Mouse (Mus musculus): Measurements from ENCODE around the gene Mapkap1. TPM values are rescaled to one million over a fixed set of nuclear protein-coding genes. Genes with fewer than 3 reads are reported as not detected.

Gene Mapkap1
- polyA plus RNA-seq, 1 experiment: 39.6 TPM

DNA sequence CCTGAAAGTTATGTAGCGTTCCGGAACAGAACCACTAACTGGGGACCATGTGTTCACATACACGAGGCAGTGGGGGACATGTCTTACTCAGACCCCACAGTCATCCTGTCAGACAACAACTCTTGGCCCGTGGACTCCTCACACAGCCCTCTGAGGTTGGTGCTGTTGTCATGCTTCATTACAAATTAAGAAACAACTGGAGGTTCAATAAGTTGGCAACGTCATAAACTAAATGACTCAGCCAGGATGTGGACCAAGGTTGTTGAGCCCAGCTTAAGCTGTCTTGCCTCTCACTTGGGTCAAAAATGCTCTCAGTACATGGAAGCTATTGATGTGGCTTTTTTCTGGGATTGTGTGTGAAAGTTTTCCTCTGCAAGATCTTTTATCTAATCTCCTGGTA, 153.6 kb downstream of the Mapkap1 start:
- no peaks in the 10 kb centered on the region for H3K79me2 ChIP-seq (ENCODE audit: control insufficient read depth, insufficient read depth)
- no peak overlapping the region for H3K4me2 ChIP-seq (ENCODE audit: low read depth)
- H3ac ChIP-seq (ENCODE audit: control insufficient read depth, insufficient read length): no peak overlapping the region
- H3K27me3 ChIP-seq (ENCODE audit: control insufficient read depth, insufficient read depth, insufficient read length): no peaks in the 10 kb centered on the region
- H3K36me3 ChIP-seq (ENCODE audit: control insufficient read depth, insufficient read depth): no peaks in the 10 kb centered on the region
- no peak overlapping the region for H3K4me3 ChIP-seq
- TF ChIP-seq MYOD1 (IDR thresholded peaks at IDR 0.05; ENCODE audit: control insufficient read depth in 1 of 3, insufficient read length in 2 of 3, low read depth in 2 of 3) (no peak), USF1 (IDR thresholded peaks at IDR 0.05; ENCODE audit: low read depth) (no peak), SRF (IDR thresholded peaks at IDR 0.05; ENCODE audit: control insufficient read depth, insufficient read length, low read depth) (no peak), POLR2A (IDR thresholded peaks at IDR 0.05; ENCODE audit: insufficient read length, low read depth) (no peak), TCF3 (IDR thresholded peaks at IDR 0.05; ENCODE audit: insufficient read length, low read depth) (no peak), E2F4 (IDR thresholded peaks at IDR 0.05; ENCODE audit: insufficient read depth) (no peak), TCF12 (IDR thresholded peaks at IDR 0.05; ENCODE audit: insufficient read depth, poor library complexity, severe bottlenecking) (no peak), MAX (IDR thresholded peaks at IDR 0.05; ENCODE audit: low read depth) (no peak), REST (IDR thresholded peaks at IDR 0.05; ENCODE audit: insufficient read depth, insufficient read length) (no peak), MYOG (IDR thresholded peaks at IDR 0.05; ENCODE audit: control insufficient read depth in 1 of 3, insufficient read depth in 1 of 3, insufficient read length in 2 of 3, low read depth in 2 of 3) (no peak), POLR2AphosphoS2 (IDR thresholded peaks at IDR 0.05; ENCODE audit: insufficient read length, low read depth) (no peak), CEBPB (IDR thresholded peaks at IDR 0.05; ENCODE audit: insufficient read depth, poor library complexity, severe bottlenecking) (no peak)

- Histone ChIP-seq H3ac (ENCODE audit: control insufficient read depth, insufficient read length) (no peak overlapping the region), H3K4me3 (no peak overlapping the region), H3K4me2 (ENCODE audit: low read depth) (no peak overlapping the region), H3K27me3 (ENCODE audit: control insufficient read depth, insufficient read depth, insufficient read length) (no peaks in the 10 kb centered on the region), H3K79me2 (ENCODE audit: control insufficient read depth, insufficient read depth) (no peaks in the 10 kb centered on the region), H3K36me3 (ENCODE audit: control insufficient read depth, insufficient read depth) (no peaks in the 10 kb centered on the region)
- TF ChIP-seq CEBPB (IDR thresholded peaks at IDR 0.05; ENCODE audit: insufficient read depth, poor library complexity, severe bottlenecking) (no peak), TCF12 (IDR thresholded peaks at IDR 0.05; ENCODE audit: insufficient read depth, poor library complexity, severe bottlenecking) (no peak), POLR2AphosphoS2 (IDR thresholded peaks at IDR 0.05; ENCODE audit: insufficient read length, low read depth) (no peak), USF1 (IDR thresholded peaks at IDR 0.05; ENCODE audit: low read depth) (no peak), MYOD1 (IDR thresholded peaks at IDR 0.05; ENCODE audit: control insufficient read depth in 1 of 3, insufficient read length in 2 of 3, low read depth in 2 of 3) (no peak)
Observed at GRCm38 (mm10) chr2:34563089-34563694, 156.6 kb downstream of the Mapkap1 start.

DNA sequence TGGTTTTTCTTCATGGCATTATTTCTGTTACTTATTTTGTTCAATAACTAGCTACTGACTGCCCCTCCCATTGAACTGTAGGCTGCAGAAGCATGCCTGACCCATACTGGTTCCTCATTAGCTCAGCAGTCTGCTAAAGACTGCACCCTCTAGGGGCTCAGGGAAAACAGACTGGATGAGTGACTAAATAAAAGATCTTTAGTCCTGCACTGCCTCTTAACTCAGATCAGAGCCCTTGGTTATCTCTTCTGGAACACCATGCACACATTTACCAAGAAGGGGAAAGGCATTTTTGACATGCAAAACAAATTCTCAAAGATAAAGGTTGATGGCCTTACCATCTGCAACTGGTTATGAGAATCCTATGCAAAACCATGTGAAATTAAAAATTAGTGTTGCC, 157.3 kb downstream of the Mapkap1 start:
- Histone ChIP-seq H3K27me3 (ENCODE audit: control insufficient read depth, insufficient read depth, insufficient read length) (no peaks in the 10 kb centered on the region), H3K36me3 (ENCODE audit: control insufficient read depth, insufficient read depth) (no peaks in the 10 kb centered on the region), H3ac (ENCODE audit: control insufficient read depth, insufficient read length) (no peak overlapping the region), H3K4me3 (no peak overlapping the region), H3K79me2 (ENCODE audit: control insufficient read depth, insufficient read depth) (no peaks in the 10 kb centered on the region), H3K4me2 (ENCODE audit: low read depth) (no peak overlapping the region)
- TF ChIP-seq E2F4 (IDR thresholded peaks at IDR 0.05; ENCODE audit: insufficient read depth): no peak
- no peak for TF ChIP-seq MAX (IDR thresholded peaks at IDR 0.05; ENCODE audit: low read depth)
- no peak for TF ChIP-seq REST (IDR thresholded peaks at IDR 0.05; ENCODE audit: insufficient read depth, insufficient read length)

DNA sequence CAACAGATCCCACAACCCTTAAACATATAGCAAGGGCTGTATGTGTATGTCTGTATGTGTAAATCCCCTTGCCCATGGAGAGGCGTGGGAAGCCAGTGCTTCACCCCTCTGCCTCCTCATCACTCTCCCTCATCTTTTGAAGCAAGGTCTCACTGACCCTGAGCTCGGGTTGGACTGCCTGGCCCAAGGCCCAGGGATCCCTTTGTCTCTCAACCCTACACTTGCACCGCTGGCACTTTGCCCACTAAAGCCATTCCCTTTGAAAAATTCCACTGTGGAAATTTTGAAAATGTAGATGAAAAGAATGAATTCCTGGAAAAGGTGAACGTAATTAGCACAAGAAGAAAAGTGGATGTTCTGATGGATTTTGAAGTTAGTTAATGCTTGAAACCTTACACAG, 159.6 kb downstream of the Mapkap1 start:
- TF ChIP-seq POLR2AphosphoS2 (IDR thresholded peaks at IDR 0.05; ENCODE audit: insufficient read length, low read depth): no peak
- no peak for TF ChIP-seq MYOD1 (IDR thresholded peaks at IDR 0.05; ENCODE audit: control insufficient read depth in 1 of 3, insufficient read length in 2 of 3, low read depth in 2 of 3)
- no peak overlapping the region for H3ac ChIP-seq (ENCODE audit: control insufficient read depth, insufficient read length)
- H3K79me2 ChIP-seq (ENCODE audit: control insufficient read depth, insufficient read depth): no peaks in the 10 kb centered on the region
- no peaks in the 10 kb centered on the region for H3K27me3 ChIP-seq (ENCODE audit: control insufficient read depth, insufficient read depth, insufficient read length)
- H3K36me3 ChIP-seq (ENCODE audit: control insufficient read depth, insufficient read depth): no peaks in the 10 kb centered on the region
- no peak overlapping the region for H3K4me3 ChIP-seq
- H3K4me2 ChIP-seq (ENCODE audit: low read depth): no peak overlapping the region

DNA sequence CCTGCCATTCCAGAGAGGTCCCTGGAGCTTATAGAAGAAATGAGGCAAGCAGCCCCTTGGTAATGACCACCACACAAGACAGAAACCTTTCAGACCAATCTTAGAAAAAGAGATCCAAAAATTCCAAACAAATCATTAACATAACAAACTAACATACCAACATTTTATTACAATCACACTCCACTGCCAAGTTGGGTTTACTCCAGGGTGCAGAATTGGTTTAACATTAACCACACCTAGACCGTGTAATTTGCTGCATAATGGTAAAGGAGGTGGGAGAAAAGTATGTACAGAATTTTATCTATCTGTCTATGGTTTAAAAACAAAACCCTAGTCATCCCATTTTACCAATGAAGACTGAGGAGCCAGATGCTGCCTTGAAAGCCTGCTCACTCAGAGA, 160.0 kb downstream of the Mapkap1 start:
- Histone ChIP-seq H3K79me2 (ENCODE audit: control insufficient read depth, insufficient read depth) (no peaks in the 10 kb centered on the region), H3K4me2 (ENCODE audit: low read depth) (no peak overlapping the region), H3K4me3 (no peak overlapping the region), H3K36me3 (ENCODE audit: control insufficient read depth, insufficient read depth) (no peaks in the 10 kb centered on the region), H3ac (ENCODE audit: control insufficient read depth, insufficient read length) (no peak overlapping the region), H3K27me3 (ENCODE audit: control insufficient read depth, insufficient read depth, insufficient read length) (no peaks in the 10 kb centered on the region)
- TF ChIP-seq TCF3 (IDR thresholded peaks at IDR 0.05; ENCODE audit: insufficient read length, low read depth): no peak
- TF ChIP-seq POLR2AphosphoS2 (IDR thresholded peaks at IDR 0.05; ENCODE audit: insufficient read length, low read depth): no peak
- no peak for TF ChIP-seq CEBPB (IDR thresholded peaks at IDR 0.05; ENCODE audit: insufficient read depth, poor library complexity, severe bottlenecking)
- TF ChIP-seq MYOD1 (IDR thresholded peaks at IDR 0.05; ENCODE audit: control insufficient read depth in 1 of 3, insufficient read length in 2 of 3, low read depth in 2 of 3): no peak
- TF ChIP-seq MYOG (IDR thresholded peaks at IDR 0.05; ENCODE audit: control insufficient read depth in 1 of 3, insufficient read depth in 1 of 3, insufficient read length in 2 of 3, low read depth in 2 of 3): no peak
- TF ChIP-seq POLR2A (IDR thresholded peaks at IDR 0.05; ENCODE audit: insufficient read length, low read depth): no peak
- TF ChIP-seq REST (IDR thresholded peaks at IDR 0.05; ENCODE audit: insufficient read depth, insufficient read length): no peak
- no peak for TF ChIP-seq SRF (IDR thresholded peaks at IDR 0.05; ENCODE audit: control insufficient read depth, insufficient read length, low read depth)
- no peak for TF ChIP-seq E2F4 (IDR thresholded peaks at IDR 0.05; ENCODE audit: insufficient read depth)
- no peak for TF ChIP-seq USF1 (IDR thresholded peaks at IDR 0.05; ENCODE audit: low read depth)
